Mouse (Mus musculus) left cerebral cortex, adult 11 months (tissue): ENCODE results near the gene Snx21.

Experiments used
- DNase-seq: peaks from one replicate; pipeline ENCODE4 v3.0.0; 2022; ENCODE audit warnings: low spot score

Gene Snx21

DNA sequence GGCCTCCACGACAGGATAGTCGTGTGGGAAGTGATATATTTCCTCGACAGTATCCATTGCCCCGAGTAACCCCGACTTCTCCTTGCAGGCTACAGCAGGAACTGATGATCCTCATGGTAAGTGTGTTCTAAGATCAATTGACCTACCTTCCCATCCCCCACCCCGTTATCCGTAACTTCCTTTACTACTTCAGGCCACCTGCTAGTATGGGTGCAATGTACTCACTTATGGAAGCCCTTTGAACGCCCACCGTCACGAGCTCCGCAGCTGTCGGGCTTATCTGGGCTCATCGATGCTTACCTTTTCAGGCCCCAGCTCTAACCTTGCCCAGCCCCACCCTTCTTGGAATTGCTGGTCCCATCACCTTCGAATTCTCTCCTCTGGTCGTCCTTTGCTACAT lies 15.3 kb upstream of the Snx21 start:
- no peak for DNase-seq

DNA sequence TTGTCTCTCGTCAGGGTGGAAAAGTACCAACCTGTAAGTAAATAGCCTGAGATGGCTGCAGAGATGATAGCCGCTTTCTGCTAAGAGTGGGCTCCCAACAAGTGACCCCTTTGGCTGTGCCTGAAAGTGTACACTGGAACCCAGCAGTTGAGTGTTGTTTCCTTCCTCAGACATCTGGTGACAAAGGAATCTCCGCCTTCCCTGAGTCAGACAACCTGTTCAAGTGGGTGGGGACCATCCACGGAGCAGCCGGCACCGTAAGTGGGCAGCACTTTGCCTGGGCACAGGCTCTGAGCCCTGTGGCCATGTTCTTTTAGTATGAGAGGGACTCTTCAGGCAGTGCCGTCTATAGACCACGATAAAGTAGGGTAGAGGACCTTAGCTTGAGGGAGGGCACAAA lies 14.5 kb upstream of the Snx21 start:
- no peak for DNase-seq

DNA sequence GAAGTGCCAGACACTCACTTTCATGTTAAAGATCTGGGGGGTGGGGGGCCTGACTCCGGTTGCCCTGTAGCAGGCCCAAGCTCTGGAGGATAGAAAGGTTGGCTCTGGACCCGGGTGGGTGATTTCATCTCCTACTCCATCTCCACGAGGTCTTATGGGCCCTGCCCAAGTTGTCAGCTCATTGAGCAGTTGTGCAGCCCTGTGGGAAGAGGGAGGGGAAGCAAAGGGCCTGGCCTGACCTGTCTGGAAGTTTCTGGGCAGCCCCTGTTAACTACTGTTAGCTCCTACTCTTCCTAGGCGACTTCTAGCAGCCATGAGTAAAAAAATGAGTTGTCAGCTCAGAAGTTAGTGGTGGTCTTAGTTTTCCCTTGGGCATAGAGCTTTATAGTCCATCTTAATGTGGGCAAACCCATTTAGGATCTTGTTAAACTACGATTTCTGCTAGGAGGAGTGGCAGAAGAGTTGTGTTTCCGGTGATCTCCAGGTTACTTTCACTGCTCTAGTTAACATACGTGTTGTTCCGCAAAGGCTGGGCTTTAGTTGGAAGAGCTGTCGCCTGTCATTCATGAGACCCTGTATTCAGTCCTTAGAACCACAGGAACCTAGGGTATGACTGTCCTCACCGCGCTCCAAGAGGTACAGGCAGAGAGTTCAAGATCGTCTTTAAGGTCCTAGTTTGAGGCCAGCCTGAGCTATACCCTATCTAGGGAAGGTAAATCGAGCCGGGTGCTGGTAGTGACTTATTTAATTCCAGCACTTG lies 12.2 kb upstream of the Snx21 start:
- DNase-seq: no peak

DNA sequence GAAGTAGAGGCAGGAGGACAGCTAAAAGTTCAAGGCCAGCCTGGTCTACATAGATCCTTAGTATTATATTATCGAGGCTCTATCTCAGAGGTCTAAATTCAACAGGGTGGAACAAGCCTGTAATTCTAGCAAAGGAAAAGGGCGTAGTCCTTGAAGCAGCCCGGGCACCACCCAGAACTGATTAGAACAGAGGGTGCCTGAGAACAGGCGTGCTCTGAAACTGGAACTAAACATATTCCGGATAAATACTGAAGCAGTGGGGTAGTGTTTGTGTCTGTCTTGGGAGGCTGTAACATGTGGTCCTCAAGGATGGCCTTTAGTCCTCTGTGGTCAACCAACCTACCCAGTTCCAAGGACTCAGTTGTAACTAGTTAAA lies 11.6 kb upstream of the Snx21 start:
- DNase-seq: no peak

DNA sequence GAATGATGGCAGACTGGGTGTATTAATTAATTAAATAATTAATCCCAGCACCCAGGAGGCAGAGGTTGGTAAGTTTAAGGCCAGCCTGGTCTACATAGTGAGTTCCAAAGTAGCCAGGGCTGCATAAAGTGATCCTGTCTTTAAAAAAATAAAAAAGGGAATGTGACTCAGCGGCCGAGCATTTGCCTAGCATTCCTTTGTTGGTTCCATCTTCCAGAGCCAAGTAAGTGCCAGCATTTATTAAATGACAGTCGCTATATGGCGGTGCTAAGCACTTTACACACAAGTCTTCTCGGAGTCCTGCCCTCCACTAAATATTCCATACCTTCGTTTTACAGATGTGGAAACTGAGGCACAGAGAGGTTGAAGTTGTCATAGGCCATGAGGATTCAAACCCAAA lies 9.5 kb upstream of the Snx21 start:
- no peak for DNase-seq

DNA sequence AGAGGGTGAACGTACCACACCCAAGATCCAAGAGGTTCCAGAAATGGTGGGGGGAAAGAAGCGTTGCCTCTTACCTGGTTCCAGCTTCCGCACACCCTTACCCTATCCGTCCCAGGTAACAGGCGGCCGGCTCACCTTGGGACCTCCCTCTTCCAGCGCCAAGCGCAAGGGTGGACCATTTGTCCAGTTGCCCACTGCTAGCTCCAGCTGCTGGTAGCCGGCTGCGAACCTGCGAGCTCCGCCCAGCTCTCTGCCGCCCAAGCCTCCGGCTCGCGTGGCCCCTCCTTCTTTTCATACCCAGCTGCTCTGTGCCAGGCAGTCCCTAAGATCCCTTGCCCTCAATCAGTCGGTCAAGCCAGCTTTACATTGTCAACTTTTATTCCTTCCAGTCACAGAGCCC lies 8.8 kb upstream of the Snx21 start:
- DNase-seq: no peak

DNA sequence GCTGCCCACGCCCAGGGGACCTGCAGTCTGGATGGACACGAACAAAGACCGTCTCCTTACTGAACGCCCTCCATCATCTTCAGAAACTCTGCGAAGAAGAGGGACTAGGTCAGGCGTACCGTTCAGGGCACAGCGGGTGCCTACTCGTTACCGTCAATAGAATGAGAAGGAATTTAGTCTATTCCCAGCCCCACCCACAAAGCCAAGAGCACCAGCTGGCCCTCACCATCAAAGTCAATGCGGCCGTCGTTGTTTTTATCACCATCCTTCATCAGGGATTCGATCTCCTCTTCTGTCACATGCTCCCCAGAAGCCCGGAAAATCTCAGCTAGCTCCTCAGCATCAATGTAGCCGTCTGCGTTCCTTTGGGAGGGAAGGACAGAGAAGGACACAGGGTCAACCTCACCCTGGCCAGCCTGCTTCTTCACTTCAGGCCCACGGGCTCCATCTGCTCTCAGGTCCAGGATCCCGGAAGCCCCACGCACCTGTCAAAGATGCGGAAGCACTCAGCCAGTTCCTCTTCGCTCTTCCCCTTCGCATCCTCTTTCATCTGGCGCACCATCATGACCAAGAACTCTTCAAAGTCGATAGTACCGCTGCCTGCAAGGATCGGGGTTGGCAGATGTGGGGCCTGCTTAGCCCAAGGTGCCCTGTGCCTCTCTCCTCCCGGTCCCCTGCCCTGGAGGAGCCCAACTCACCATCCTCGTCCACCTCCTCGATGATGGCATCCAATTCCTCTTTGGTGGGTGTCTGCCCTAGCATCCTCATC lies 8.2 kb upstream of the Snx21 start:
- DNase-seq: no peak

DNA sequence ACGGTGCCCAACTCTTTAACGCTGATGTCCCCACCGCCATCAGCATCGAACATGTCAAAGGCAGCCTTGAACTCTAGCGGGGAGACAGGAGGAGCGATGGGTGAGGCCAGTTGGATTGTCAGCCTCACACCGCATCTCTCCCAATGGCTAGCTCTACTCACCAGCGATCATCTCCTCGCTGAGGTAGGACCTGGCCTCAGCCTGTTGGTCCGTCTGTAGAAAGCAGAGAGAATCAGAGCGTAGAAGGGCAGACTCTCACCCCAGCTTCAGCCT lies 7.7 kb upstream of the Snx21 start:
- DNase-seq: no peak

DNA sequence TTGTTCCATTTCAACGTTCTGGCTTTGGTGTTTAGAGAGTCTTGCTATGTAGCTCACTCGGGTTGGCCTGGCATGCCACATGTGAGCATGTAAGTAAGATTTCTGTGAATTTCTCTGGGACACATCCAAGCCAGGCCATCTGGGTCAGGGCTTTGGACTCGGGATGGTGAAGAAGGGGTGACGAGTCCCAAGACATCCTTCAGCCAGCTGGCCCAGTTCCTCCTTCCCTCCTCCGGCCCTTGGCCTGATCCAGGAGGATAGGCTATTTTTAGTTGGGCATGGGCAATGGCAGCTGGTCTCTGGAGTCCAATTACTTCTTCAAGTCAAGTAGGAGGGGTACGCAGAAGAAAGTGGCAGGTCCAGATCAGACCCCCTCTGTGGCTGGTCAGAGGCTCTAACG lies 6.8 kb upstream of the Snx21 start:
- DNase-seq: no peak

DNA sequence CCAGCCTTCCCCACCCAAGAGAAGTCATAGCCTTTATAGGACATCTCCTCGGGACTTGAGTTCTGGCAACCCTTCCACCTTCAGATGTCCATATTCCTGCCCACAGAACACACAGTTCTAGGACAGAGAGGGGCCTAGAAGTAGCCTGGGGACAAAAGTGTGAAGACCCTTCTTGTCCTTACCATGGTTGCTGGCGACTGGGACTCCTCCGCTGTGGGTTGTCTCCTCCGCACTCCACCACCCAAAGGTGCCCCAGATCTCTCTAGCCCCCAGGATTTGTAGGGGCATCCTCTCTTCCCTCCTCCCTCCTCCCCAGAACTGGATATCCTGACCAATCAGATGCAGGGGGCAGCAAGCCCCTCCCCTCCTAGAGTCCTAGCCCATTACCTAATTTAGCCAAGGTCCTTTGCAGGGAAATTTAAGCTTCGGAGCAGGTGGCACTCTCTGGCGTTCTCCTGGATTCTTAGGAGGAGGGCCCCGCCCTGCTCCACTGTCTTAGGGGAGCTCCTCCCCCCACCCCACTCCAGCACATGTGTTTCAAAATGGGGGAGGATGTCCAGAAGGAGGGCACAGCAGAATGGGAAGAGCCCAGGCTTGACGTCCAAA lies 6.0 kb upstream of the Snx21 start, which contains the start of gene Tnnc2:
TSS of gene Tnnc2 (minus strand) at position 487 of the 606 bp plus-strand sequence.
- DNase-seq: no peak

DNA sequence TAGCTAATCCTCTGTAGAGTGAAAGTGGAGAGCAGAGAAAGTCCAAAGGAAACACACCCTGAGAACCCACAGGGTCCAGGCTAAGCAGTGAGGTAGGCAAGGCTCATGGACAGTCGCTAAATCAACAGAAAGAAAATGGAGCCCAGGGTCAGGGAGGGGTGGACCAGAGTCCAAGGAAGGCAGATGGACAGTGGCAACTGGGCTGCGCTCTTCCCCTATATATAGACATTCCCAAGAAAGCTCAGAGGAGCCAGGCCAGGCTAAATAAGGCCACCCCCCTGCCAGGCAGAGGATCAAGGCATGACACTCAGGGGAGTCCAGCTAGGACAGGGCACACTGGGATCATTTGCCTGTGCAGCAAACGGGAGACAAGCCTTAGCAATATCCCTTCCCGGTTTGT lies 3.7 kb upstream of the Snx21 start:
- DNase-seq: no peak

DNA sequence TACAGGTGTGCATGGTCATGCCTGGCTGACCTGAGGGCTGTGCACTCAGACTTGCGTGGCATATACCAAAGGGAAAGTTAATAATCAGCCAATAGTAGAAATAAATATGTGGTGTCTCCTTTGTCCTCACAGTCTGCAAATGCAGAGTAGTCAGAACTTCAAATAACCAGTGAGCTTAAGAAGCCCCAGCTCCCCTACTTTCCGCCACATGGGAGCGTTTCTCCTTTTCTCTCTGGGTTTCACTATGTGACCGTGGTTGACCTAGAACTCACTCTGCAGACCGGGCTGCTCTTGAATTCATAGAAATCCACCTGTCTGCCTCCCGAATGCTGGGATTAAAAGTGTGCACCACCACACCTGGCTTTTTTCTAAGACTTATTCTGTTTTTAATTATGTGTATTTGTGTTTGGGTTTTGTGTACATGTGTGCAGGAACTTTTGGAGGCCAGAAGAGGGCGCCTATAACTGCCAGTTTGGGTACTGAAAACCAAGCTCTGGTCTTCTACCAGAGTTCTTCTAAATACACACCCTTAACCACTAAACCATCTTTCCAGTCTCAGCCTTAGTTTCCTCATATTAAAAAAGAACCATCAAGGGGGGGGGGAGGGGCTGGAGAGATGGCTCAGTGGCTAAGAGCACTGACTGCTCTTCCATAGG lies 1.6 kb upstream of the Snx21 start:
- DNase-seq: no peak

DNA sequence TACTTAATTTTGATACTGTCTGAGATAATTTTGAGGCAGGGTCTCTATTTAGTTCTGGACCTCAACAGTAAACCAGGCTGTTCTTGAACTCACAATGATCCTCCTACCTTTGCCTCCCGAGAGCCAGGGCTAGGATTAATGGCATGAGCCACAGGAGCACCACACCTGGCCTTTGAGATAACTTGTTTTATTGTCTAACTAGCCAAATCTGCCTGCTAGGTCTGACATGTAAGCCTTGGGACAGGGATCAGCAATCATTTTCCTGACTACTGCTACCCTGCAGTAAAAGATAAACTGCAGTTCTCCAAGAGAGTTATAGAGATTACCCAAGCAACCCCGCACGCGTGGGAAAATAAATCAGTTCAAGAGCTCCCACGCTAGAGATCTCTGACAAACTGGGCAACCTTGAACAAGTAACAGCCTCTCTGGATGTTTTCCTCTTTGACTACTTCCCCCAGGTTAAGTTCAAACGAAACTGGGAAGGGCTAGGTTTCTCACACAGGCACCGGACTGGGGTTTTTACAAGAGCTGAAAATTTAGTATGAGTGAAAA lies 678 bp upstream of the Snx21 start:
- no peak for DNase-seq

DNA sequence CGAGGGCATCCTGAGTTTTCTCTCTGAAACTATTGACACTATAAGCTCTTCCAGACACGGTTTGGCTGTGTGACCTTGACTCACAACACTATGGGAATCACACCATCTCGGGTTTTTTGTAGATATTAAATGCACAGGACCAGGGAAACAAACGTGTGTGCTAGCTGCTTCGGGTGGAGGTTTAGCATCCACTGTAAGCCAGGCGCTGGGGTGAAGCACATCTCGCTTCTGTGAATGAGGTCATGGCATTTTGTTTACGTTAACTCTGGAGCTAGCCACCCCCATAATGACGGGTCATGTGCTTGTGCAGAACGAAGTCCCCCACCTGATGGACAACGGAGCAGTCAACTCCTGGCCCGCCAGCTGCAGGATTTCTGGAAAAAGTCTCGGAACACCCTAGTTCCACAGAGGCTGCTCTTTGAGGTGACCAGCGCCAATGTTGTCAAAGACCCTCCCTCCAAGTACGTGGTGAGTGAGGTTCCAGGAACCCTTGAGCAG lies 814 bp downstream of the Snx21 start:
- no peak for DNase-seq

DNA sequence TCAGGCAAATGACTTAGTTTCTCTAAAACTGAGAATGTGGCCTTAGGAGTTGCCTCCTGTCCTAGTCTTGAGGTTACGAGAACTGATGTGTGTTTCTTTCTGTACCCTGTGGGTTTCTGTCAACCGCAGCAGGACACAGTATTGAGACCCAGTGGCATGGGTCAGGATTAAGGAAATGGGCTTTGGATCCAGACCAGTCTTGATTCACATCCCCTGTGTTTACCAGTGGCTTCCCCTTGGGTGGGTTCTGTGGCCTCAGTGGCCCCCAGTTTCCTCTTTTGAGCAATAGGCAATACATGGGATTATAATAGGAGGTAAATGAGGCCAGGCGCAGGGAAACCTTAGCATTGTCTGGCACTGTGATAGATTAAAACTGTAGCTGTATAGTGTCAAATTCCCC lies 1.4 kb downstream of the Snx21 start:
- no peak for DNase-seq

DNA sequence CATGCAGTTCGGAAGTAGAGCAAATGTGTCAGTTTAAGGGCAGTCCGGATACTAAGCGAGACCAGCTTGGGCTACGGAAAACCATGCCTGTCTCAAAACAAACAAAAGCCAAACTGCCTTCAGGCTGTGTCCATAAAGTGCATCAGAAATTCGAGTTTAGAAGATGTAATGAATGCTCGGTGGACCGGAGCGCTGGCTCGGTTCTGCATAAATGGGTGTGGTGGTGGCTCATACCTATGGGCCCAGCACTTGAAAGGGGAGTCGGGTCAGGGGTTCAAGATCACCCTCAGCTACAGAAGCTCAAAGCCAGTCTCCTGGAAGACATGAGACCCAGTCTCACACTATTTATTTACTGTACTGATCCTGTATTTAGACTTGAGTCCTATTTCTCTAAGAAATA lies 2.2 kb downstream of the Snx21 start:
- no peak for DNase-seq

DNA sequence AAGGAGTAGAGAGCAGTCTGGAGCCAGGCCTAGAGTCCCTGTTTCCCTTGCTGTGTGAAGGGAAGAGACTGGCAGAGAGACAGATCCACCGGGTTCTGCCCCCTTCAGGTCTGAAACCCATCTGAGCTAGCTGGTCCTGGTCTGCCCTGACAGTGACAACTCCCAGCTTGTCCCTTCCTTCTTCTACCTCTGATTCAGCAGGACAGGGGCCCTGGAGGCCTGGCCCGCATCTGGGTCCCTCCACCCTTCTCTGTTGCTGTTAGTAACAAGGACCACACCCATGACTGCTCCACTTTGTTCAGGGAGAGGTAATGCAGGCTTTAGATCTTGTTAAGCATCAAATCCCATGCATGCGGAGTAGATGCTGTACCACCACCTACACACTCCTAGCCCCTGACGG lies 2.8 kb downstream of the Snx21 start:
- DNase-seq: no peak

DNA sequence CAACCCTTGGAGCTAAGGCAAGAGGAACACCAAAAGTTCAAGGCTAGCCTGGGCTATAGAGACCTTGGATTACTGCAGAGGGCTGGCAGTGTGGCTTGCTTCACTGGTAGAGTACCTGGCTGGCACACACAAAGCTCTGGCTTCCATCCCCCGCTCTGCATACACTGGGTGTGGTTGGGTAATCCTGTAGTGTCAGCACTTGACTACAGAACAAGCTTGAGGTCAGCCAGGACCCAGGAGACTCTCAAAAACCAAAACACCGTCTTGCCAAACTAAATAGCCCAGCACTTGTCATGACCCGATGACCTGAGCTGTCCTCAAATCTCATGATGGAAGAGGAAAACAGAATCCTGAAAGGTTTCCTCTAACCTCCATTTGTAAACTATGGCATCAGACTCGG lies 4.8 kb downstream of the Snx21 start:
- no peak for DNase-seq

DNA sequence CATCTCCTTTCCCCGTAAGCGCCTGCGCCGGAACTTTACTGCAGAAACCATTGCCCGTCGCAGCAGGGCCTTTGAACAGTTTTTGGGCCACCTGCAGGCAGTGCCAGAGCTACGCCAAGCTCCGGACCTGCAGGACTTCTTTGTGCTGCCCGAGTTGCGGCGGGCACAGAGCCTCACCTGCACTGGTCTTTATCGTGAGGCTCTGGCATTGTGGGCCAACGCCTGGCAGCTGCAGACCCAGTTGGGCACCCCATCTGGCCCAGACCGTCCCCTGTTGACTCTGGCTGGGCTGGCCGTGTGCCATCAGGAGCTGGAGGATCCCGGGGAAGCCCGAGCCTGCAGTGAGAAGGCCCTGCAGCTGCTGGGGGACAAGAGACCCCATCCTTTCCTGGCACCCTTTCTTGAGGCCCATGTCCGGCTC lies 6.2 kb downstream of the Snx21 start:
- no peak for DNase-seq

DNA sequence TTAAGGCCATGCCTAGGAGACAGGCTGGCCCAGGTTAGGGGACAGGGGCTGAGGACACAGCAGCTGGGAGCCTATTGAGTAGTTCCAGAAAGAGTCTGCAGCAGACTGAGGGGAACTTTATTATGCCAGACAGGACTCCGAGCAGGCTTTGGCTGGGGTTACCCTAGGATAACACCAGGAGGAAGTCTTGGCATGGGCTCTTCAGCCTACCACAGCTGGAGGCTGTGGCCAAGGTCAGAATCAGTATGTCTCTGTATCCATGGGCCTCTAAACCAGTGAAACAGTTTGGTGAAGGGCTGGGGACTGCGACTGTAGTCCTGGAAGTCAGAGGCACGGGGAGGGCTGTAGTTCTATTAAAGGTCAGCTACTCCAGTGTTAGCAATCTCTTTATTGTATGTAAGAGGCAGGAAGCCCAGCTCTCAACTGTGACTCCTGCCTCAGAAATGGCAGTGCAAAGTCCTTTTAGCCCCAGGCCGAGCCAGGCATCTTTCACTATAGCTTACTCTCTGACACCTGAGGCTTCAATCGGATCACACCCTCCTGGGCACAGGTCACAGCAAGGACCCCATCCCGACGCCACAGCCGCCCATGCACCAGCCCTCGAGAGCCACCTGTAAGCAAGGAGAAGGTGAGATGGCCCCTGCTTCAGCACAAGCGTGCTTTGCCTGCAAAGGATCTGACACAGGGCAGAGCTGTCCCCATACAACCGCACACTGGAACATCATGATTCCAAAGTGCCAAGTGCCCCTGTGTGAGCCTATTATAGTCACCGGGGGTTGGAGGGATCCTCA lies 7.0 kb downstream of the Snx21 start:
- DNase-seq: no peak

DNA sequence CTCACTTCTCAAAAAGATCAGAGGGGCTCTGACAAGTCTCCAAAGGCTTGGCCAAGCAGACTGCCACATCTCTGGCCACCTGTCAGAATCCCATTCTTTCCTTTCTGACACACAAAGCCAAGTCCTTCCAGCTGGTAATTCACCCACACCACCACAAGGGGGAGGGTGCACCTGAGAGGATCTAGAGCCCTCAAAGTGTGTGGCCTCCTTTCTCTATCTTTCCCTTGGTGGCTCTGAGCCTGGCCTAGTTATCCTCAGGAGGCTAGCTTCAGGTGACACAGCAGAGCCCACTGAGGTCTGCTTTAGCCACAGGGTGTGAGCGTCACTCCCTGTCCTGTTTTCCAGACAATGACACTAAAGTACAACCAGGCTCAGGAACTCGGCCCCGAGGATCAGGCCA lies 7.6 kb downstream of the Snx21 start:
- no peak for DNase-seq

DNA sequence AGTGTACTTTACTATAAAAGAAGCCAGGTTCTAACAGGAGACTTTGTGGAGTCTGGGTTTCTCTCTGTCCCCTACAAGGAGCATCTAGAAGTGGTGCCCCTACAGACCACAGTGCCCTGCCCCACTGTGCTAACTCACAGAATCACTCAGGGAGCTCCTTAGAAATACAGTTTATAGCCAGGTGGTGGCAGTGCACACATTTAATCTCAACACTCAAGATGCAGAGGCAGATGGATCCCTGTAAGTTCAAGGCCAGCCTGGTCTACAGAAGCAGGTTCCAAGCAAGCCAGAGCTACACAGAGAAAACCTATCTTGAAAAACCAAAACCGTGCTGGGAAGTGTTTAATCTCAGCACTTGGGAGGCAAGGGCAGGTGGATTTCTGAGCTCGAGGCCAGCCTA lies 8.1 kb downstream of the Snx21 start:
- no peak for DNase-seq
